21 mouse cellular contexts compared by ENCODE assay signal in genomic region chr13:52546288-52546687, GRCm38 (mm10).
"Had no signal": no experiment of that assay in that cellular context is flagged by ENCODE, and none has a peak within 500 bp of the region (broad histone marks: within the 10 kb centered on the region; RNA-seq: fewer than 3 reads in every experiment).

No protein-coding gene starts in this region.

- H3K27me3 ChIP-seq: kidney, embryonic 15.5 days; limb, embryonic 15.5 days; lung, embryonic 15.5 days; megakaryocyte, embryonic 14.5 days; midbrain, embryonic 13.5 days; neural tube, embryonic 12.5 days; neural tube, embryonic 15.5 days had no signal

- DNase-seq: kidney, adult 2 months; kidney, postnatal 10 days; kidney, postnatal 36 days; left cerebral cortex, postnatal 4 days; liver, postnatal 0 days; lung, postnatal 10 days; lung, postnatal 36 days; right cerebral cortex, adult 18-20 months; right cerebral cortex, postnatal 14 days; right cerebral cortex, postnatal 4 days; thymus, postnatal 36 days had no signal

- H3K36me3 ChIP-seq: kidney, embryonic 15.5 days; limb, embryonic 12.5 days; limb, embryonic 15.5 days; lung, embryonic 15.5 days; midbrain, embryonic 10.5 days; midbrain, embryonic 13.5 days; neural tube, embryonic 12.5 days; neural tube, embryonic 15.5 days had no signal

- H3K4me3 ChIP-seq: kidney, embryonic 15.5 days; limb, embryonic 12.5 days; limb, embryonic 15.5 days; lung, embryonic 15.5 days; megakaryocyte, embryonic 14.5 days; midbrain, embryonic 10.5 days; midbrain, embryonic 13.5 days; neural tube, embryonic 12.5 days; neural tube, embryonic 15.5 days had no signal

- H3K4me2 ChIP-seq: kidney, embryonic 15.5 days; limb, embryonic 12.5 days; limb, embryonic 15.5 days; liver, embryonic 11.5 days; lung, embryonic 15.5 days; midbrain, embryonic 13.5 days; neural tube, embryonic 12.5 days; neural tube, embryonic 15.5 days had no signal
